Mouse (Mus musculus): Measurements from ENCODE around the gene Fnbp1l.

GRCm38 (mm10) chr3:122509084-122509483, 110.4 kb downstream of the Fnbp1l start:
- peak; percentile 77 for TF ChIP-seq CTCF (IDR thresholded peaks at IDR 0.05; ENCODE audit: extremely low read depth, insufficient read depth, low read length)
- no peak for TF ChIP-seq POLR2A (IDR thresholded peaks at IDR 0.05; ENCODE audit: extremely low read depth, insufficient read depth, low read length)

Data from cortical plate, adult 2 months (tissue).